Mouse (Mus musculus) left cerebral cortex, postnatal 4 days (tissue): ENCODE data around the gene Arrdc5. TPM values are rescaled to one million over a fixed set of nuclear protein-coding genes. Genes with fewer than 3 reads are reported as not detected.

Experiments used
- DNase-seq: peaks from one replicate; pipeline ENCODE4 v3.0.0-alpha.2; 2022
- intact Hi-C: fragments of 180-260 bp; cut with DNase I; formaldehyde crosslinking; loops from one replicate; pipeline ENCODE4 v1.15.1; 2025
- total RNA-seq, 2 experiments: library from RNA; stranded (reverse); gene quantifications; 2 replicates each; pipeline ENCODE4 v1.2.3; 2021

Arrdc5 gene
- total RNA-seq, 2 experiments from 2014 or later = not detected

DNA sequence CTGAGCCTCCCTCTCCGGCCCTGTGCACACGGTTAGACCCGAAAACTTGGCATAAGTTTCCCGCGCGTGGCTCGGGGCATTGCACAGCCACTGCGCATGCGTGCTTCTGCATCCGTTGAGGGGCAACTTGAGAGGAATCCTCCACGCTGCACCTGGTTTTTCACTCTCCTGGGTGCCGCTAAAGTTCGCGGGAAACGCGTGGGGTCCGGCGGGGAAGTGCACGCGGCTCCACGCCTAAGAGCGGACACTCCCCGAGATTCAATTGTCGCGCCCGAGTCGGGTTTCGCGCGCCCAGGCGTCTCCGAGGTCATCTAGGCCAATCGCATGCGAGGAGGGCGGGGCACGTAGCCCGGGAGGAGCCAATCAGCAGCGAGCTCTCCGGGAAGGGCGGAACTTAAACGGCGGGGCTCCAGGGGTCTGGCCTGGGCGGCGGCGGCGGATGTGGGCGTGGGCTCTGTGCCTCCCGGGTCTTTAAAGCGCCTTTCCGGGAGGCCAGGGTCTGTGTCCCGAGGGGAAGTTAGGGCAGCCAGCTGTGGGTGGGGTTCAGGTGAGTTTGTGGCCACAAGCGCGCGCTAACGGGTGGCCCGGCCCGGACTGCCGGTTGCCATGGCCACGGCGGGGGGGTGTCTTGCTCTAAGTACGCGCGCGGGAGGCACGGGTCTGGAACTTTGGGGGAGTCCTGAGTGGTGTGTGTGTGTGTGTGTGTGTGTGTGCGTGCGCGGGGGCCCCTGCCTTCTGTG lies 3.9 kb upstream of the Arrdc5 start:
- intact Hi-C loops = no loop called here

DNA sequence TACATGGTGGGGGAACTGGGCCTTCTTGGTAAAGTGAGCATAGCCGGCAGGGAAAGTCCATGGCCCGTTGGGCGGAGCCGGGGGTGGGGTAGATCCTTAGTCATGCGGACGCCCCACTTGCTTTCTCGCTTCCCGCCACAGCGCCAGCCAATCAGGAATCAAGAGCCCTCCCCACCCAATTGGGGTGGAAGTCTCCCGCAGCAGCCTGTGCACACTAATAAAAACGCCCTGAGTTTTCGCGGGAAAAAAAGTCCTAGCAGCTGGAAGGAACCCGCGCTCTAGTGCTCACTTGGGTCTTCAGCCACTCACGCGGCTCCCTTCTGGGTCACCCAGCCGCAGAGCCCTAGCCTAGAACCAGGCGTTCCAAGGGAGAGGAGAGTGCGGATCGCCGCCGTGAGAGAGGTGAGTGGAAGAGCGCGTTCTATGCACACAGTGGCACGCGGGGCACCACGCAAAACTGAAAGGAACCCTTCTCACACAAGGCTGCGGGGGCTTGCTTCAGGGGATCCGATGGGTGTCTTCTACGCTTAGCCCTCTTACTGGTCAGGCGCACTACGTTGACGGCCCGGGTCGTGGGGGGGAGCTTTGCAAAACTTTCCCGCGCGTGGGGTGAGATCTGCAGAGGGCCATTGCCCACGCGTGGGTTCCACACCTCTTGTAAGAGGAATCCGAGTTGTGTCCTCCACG lies 3.2 kb upstream of the Arrdc5 start, which contains the start of gene Uhrf1:
Uhrf1 (plus strand) TSS at position 162 of the 687 bp plus-strand sequence.
- DNase-seq = peak; percentile 86
- intact Hi-C loops = no loop called here

More for the DNA sequence above, 3.9 kb upstream of the Arrdc5 start:
- peak; percentile 98 for DNase-seq

DNA sequence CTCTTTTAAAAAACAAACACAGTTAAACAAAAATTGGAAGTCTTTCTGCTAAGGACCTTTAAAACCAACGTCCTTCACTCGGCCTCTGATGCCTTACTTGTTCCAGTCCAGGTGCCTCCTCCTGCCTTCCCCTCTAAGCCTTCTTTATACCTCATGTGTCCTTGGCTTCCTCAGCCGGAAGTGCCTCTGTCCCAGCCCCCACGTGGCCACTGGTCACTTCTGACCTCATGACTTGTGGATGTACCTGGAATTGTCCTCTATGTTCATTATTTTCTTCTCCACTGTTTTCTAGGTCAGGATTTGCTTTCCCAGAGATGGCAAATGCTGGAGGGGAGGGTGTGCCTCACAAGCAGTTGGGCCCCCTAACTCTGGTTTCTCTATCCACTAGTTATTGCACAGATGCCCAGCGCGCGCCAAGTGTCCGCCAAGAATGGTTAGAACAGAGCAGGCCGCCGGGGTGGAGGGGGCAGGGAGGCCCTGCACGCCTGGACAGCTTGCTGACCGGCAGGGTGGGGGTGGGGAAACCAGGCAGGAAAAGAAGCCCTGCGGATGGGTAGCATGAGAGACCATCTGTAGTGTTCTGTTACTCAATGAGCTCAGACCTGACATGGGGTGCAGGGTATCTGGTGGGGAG lies 2.4 kb upstream of the Arrdc5 start:
- intact Hi-C loops = no loop called here
- DNase-seq = peak; percentile 69

DNA sequence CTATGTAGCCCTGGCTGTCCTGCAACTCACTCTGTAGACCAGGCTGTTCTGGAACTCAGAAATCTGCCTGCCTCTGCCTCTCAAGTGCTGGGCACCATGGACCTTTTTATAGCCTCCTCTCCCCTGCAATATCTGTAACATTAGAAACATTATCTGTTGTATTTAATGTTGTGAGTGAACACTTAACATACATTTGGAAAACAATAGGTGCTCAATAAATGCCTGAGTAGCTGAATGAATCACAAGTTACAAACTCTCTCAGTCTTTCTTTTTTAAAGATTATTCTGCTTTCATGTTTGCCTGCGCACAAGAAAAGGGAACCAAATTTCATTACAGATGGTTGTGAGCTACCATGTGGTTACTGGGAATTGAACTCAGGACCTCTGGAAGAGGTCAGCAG lies 1.8 kb downstream of the Arrdc5 start:
- intact Hi-C loops = no loop called here
- DNase-seq = no peak

DNA sequence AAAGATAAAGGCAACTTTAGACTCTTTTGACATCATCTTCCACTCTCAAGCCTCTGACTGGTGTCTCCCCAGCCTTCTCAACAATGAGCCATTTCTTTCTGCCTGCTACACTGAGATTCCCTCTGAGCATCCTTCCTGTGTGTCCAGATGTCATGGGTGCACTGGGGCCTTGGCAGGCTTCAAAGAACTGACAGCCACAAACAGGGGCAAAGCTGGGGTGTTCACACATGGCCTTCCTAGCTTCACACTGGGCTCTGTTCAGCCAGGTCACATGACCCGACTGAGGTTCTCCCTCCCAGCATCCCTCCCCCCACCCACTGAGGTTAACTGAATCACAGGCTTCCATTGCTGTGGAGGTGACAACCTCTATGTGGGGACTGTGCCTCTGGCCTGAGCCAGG lies 3.9 kb downstream of the Arrdc5 start:
- intact Hi-C loops = no loop called here
- no peak for DNase-seq

DNA sequence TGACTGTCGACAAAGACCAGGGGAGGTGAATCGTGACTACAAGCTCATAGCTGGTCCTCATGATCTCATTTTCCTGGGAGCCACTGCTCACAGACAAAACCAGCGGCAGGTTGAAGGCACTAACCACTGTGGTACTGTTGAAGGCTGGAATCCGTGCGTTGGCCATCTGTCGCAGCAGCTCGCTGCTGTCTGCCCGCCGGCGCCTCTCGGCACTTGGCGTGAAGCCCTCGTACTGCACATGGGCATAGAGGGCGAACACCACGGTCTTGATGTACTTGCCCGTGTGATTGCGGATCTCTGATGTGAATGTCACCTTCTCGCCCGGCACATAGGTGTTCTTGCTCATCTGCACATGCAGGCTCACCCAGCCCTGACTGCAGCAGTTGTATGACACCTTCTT lies 5.8 kb downstream of the Arrdc5 start:
- intact Hi-C loops = no loop called here
- peak; percentile 94 for DNase-seq

DNA sequence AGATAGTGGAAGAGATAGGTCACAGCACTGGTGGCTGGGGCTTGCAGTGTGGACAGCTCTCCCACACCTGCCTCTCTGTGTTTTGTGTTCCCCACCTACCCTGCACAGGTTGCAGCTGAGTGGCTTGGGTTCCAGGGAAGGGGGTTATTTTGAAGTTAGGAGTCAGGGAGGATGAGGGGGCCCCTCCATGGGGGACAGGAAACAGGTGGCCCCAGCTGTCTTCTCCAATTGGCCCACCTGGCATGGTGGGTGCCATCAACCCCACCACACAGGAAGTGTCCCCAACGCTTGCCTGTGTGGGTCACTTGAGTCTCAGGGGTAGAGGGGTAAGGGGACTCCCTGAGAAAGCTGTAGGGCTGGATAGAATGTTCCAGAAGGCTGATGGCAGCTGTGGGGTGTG lies 6.8 kb downstream of the Arrdc5 start:
- intact Hi-C loops = no loop called here

DNA sequence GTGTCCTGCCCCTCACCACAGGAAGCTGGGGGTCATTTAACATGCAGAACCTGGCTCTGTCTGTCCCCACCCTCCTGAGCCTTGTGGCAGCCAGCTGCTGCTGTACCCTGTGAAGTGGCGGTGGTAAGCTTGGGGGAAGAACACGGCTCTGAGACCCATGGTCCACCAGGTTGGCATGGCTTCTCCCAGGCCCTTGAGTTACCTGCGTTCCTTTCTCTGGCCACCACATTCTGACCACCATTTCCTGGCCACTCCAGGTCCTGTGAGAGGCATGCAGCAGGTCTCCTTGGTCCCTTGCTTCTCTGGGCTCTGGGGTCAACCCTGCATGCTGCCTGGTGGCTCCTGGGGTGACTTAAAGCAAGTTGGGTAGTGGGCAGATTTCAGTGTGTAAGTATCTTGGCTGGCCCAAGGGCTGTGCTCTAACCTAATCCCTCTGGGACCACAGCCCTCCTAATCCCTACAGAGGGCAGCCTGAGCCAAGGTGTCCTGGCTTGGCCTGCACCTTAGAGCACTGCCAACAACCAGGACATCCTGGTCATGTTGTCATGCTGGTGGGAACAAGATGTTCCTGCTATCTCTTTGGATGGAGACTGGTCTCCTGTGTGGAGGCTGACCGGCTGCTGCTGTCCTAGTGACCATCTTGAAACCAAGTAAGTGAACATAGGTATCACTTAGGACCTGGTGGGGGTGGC lies 7.4 kb downstream of the Arrdc5 start, which contains the start of gene Plin3:
Plin3 (minus strand) TSS at position 343 of the 692 bp plus-strand sequence.
- no peak for DNase-seq
- intact Hi-C loops = no loop called here

More for the DNA sequence above, 6.8 kb downstream of the Arrdc5 start:
- DNase-seq = no peak

DNA sequence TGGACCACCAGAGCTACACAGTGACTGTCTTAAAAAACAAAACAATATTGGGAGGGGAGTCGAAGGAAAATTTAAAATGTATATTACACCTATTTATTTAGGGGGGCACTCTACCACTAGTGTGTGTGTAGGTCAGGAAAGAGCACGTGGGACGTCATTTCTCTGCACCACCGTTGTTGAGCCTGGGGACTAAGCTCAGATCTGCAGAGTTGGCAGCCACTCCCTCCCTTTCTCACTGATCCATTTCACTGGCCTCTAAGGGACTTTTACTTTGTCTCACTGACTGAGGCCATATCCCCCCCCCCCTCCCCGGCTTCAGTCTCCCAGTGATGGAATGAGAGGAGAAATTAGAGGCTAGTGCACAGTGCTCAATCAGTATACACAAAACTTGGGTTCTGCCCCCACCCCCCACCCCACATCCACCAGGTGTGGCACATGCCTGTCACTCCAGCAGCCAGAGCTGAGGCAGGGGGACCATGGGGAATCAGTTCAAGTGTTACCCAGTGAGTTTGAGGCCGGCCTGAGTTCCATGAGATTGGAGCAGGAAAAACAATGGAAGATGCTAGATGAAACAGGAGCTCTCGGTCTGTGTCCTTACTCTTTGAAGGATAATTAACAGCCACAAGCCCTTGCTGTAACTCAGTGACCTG lies 8.1 kb downstream of the Arrdc5 start:
- intact Hi-C loops = no loop called here
- no peak for DNase-seq

DNA sequence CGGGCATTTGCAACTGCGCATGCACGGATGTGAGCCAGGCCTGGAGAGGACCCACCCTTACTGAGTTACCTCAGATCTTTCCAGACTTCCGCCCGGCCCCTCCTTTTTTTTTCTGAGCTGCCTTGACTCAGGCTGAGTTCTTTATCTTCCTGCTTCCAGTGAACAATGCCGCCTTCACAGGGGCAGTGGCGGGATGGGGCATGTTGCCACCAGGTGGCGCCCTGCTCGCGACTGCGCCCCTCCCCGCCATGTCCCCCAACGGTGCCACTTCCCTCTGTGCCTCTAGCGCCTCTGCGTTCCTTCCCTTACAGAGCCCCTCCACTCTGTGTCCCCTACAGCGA lies 8.9 kb downstream of the Arrdc5 start:
- intact Hi-C loops = no loop called here
- DNase-seq = peak; percentile 82

DNA sequence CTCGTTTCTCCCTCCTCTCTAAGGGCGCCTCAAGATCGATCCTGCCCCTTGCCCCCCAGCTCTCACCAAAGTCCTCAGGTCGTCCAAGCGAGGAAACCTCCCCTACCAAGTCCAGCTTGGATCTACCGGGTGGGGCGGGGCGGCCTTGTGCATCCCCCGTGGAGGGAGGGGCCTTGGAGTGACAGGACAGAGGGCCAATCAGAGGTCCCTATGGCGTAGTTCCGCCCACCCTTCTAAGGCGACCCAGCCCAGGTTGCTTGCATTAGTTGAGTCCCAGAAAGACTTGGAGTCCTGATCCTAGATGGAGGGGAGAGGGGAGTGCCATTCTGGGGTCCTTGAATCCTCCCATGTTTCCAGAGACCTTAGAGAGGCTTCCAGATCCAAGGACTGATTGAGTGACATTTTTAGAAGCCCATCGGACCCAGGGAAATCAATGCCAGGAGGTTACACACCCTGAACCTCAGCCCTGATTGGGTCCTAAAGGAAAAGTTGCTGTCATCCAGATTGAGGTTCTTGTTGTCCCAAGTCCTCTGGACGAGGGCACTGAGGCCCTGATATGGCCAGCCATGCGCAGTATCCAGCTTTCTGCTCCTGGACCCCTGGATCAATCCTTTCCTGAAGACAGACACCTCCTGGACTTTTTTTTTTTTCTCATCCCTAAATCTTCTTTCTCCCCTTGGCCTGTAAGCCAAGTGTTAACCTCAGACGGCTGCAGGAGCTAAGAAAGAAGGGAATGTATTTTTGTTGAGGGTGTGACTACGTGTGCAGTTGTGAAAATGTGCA lies 9.5 kb downstream of the Arrdc5 start:
- intact Hi-C loops = no loop called here
- DNase-seq = peak; percentile 74

DNA sequence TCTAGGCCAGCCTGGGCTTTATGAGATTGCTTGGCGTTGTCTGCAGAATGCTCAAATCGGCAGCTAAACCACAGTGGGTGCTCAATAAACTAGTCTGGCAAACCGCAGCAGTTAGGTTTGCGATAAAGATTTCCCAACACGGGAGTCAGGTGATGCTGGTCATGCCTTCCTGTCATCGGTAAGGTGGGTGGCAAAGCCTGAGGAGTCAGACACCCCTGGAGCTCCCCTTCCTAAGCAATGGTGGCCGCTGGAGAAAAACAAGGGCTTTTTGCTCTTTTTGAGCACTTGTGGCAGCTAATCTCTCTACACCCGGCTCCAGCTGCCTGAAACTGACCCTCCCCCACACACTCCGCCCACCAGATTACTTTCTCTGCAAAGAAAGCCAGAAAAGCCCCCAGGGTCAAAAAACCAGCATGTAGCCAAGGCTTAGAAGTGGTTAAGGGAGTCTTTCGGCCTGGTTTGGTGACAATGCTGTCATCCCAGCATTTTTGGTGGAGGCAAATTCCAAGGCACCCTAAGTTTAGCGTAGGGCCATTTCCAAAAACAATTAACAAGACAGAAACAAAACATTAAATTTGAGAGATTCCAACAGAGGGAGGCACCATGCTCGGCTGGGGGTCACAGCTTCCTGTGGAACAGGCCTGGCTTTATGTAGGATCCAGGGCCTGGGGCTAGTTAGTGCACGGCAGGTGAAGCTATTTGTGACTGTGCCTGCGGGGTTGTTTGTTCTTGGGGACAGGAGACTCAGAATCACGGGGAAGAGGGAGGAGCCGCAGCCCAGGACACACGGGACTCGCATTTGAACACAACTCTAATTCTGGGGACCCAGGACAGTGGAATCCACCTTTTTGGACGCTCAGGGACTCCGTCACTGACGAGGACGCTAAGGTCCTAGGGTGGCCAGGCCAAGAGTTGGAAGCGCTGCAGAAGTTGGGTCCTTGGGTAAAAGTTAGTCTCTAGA lies 10.4 kb downstream of the Arrdc5 start:
- intact Hi-C loops = no loop called here

DNA sequence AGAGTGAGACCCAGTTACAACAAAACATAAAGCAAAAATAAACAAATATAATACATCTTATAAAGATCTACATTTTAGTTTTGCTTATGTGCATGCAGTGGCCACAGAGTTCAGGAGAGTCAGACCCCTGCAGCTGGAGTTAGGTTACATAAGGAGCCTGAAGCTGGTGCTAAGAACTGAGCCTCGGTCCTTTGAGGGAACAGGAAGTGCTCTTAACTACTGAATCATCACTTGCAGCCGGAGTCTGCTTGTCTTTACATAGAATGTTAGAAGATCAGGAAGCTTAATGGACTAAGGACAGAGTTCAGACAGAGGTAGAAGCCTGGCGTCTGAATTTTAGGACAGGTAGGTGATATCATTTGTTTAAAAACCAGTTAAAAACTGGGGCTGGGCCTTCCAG lies 11.2 kb downstream of the Arrdc5 start:
- intact Hi-C loops = no loop called here
- DNase-seq = no peak

More for the DNA sequence above, 10.4 kb downstream of the Arrdc5 start:
- no peak for DNase-seq

DNA sequence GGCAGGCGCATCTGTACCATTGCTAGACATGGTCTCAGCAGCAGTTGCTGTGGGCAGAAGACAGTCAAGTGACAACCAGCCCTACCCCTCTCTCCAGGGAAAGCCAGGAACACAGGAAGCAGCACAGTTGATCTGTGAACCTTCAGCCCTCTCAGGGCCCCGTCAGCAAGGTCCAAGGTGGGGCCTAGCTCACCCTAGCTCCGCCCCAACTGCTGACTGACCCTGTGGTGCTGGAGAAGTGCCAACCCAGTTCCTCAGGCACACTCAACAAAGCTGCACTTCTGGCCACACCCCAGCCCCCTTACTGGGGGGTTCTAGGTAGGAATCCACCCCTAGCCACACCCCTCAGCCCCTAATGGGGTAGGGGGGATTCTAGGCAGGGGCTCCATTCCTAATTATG lies 12.3 kb downstream of the Arrdc5 start:
- no peak for DNase-seq
- intact Hi-C loops = no loop called here

DNA sequence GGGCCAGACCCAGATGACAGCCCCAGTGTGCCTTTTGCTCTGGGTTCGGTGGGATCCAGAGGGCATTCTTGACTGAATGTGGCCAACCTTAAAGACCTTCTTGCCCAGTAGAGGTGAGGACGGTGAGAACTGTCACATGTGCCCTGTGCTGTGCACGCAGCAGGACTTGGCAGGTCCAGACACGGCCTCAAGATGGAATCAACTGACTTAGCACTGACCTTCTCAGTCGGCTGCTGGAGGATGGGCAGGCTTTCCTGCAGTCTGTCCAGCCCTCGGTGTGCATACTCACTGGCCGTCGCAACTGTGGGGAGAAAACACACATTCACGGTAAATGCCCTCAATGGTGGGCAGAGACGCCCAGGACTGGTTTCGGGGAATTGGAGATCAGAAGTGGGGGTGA lies 14.1 kb downstream of the Arrdc5 start:
- intact Hi-C loops = no loop called here
- no peak for DNase-seq

DNA sequence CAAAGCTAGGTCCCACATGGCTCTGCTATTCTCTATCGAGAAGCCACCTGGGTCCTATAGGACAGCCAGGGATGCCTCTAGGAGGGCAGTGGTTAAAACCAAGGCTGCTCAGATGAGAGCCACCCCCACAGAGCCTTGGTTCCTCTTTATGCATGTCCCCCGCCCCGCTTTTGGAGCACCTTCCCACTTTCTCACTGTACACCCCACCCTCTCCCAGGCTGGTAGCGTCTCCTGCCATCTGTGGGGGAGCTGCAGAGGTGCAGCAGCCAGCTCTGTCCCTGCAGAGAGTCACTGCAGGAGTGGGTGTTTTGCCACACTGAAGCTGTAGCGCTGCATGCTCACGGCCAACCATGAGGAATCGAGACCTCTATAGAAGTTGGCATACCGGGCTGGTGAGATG lies 16.8 kb downstream of the Arrdc5 start:
- intact Hi-C loops = no loop called here
- DNase-seq = no peak

DNA sequence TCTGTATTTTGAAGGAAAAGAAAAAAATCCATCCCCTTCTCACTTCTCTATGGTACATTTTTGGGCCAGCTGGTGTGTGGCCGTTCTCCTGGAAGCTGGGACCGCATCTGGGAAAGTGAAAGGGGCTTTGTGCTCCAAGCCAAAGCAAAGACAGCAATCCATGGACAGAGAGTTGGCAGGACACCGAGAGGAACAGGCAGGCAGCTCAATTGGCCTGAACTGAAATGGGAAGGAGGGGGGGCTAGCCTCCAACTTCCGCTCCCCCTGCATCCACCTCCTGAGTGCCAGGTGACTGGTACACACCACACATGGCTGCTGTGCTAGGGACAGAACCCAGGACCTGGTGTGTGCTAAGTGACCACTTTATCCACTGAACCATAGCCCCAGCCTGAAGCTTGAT lies 17.3 kb downstream of the Arrdc5 start:
- no peak for DNase-seq
- intact Hi-C loops = no loop called here

DNA sequence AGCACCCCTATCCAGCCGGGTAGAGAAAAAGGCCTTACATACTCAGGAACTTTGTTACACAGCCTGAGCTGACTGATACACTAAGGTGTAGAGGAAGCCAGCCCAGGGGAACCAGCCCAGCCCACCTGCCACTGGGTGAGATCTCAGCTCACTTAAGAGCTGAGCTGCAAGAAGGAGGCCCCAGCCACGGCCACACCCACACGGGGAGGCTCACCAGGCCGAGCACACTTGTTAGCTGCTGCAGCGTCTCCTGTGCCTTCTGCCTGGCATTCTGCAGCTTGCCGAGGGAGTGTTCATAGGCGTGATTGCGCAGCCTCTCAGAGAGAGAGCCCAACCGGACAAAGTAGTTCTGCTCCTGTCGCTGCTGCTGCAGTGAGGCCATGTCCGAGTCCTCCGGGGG lies 18.9 kb downstream of the Arrdc5 start:
- no peak for DNase-seq
- intact Hi-C loops = no loop called here
